Mouse (Mus musculus) liver, postnatal 0 days (tissue): ENCODE results near the gene Nlrc5.

Source experiments
- CTCF ChIP-seq: sonication (generic); IDR thresholded peaks from 2 replicates; pipeline ENCODE4 v1.5.1; 2016; ENCODE audit warnings: antibody characterized with exemption, low read depth
- EP300 ChIP-seq: IDR thresholded peaks from 2 replicates; pipeline ENCODE4 v1.6.1; 2016; ENCODE audit warnings: antibody characterized with exemption, low read depth, mild to moderate bottlenecking

DNA sequence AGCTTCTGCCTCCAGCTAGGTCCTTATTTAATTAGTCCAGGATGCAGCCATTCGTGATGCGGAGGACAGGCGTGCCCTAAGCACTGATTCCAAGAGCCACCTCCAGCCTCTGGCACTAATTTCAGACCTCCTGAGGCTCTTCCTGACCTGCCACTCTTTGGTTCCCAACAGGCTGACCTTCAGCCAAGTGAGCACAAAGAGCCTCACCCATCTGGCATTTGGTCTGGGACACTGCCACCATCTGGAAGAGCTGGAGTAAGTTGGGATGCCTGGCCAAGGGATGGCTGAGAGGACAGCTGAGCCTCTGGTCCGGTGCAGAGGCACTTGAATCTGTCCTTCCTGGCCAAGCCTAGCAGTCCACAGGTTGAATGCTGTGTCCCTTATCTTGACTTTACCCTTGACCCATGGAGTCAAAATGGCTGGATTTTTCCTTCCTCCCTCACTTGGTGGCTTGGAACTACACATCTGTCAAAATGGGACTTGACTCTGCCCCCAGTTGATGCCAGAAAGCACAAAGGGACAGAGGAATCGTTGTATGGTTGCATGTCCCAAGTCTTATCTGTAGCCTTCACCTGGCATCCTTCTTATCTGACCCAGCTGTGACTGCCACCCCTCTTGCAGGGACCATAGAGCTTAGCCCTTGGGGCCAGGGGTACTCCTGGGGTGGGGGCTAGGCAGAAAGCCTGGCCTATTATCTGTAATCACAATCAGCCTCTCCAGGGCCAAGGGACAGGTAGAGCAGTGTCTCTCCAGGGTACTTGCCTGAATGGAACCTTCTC, 81.5 kb downstream of the Nlrc5 start:
- TF ChIP-seq CTCF (no peak), EP300 (no peak)
